In the genomic region with DNA sequence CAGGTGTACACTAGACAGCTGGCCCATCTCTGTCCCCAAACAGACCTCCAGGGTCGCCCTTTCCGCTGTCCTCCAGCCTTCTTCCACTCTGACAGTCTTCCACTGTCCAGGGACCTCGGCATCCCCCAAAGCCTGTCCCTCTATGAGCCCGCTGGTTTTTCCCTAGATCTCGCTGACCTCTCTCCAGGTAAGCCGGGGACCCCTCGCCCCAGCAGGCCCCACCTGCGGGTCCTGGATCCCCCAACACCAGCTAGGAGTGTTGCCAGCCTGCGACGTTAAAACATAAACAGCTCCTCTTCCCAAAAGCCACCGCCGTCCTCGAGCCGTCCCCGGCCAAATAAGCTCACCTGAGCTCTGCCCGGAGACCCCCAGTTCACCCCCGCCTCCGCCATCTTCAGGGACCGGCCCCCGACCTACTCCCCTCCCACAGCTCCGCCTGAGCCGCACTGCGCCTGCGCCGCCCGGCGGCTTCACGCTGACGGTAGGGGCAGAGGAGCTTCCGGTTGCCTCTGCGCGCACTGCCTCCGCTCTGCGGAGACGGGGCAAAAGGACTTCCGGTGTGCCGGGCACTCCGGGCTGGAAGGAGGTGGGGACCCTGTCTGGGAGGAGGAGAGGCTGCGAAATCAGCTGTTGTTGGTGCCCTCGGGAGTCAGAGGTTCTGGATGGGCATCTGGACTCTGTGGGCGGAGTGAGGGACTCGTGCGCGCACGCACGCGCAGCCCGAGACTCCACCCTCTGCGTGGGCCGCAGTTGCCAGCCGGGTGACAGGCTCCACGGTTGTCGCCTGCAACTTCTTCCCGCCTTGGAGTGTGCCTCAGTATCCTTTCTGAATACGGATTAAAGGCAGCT, we compare ENCODE assay signal across 8 mouse cellular contexts. TPM values are rescaled to one million over a fixed set of nuclear protein-coding genes. Genes with fewer than 3 reads are reported as not detected.
DNase-seq lines count a peak whose midpoint lies in the region; ATAC-seq and TF ChIP-seq lines count a peak whose summit lies in the region.

No protein-coding gene starts in this region.

- peak overlapping the region; percentile 68 for H3K4me3 ChIP-seq in bone marrow macrophage, adult 2 months (ENCODE audit: insufficient read depth, low read length)
- peak overlapping the region; percentile 81 for H3K4me3 ChIP-seq in embryonic fibroblast, embryonic 13.5 days (ENCODE audit: insufficient read depth, low read length)
- H3K4me3 ChIP-seq in heart, embryonic 10.5 days: peak overlapping the region; percentile 81
- peak overlapping the region; percentile 90 for H3K4me3 ChIP-seq in kidney, embryonic 15.5 days (replicated peaks)

- ATAC-seq in kidney, embryonic 15.5 days (replicated peaks; ENCODE audit: low FRiP score): peak; percentile 97
- ATAC-seq in monocyte, adult 5-6 weeks (replicated peaks; ENCODE audit: insufficient number of reproducible peaks, low FRiP score, low TSS enrichment, poor library complexity, severe bottlenecking): peak; percentile 91

- H3K4me2 ChIP-seq in kidney, embryonic 15.5 days: peak overlapping the region; percentile 83

- H3K4me1 ChIP-seq in bone marrow macrophage, adult 2 months (ENCODE audit: control insufficient read depth, insufficient read depth, low read length): peaks cover 14% of the 10 kb centered on the region
- H3K4me1 ChIP-seq in embryonic fibroblast, embryonic 13.5 days (ENCODE audit: control insufficient read depth, insufficient read depth, low read length): peaks cover 3% of the 10 kb centered on the region
- peaks cover 13% of the 10 kb centered on the region; the same call in 1 of the 2 replicates for H3K4me1 ChIP-seq in heart, embryonic 10.5 days
- H3K4me1 ChIP-seq in kidney, embryonic 15.5 days: peaks cover 31% of the 10 kb centered on the region

- peak overlapping the region; percentile 83 for H3K27ac ChIP-seq in bone marrow macrophage, adult 2 months (ENCODE audit: insufficient read depth, low read depth, low read length)
- H3K27ac ChIP-seq in embryonic fibroblast, embryonic 13.5 days (ENCODE audit: insufficient read depth, low read length): peak overlapping the region; percentile 91
- peak overlapping the region; percentile 92 for H3K27ac ChIP-seq in heart, embryonic 10.5 days
- peak overlapping the region; percentile 94 for H3K27ac ChIP-seq in kidney, embryonic 15.5 days

- H3K36me3 ChIP-seq in heart, embryonic 10.5 days: no peaks in the 10 kb centered on the region
- H3K36me3 ChIP-seq in kidney, embryonic 15.5 days: no peaks in the 10 kb centered on the region

- TF ChIP-seq POLR2A in bone marrow macrophage, adult 2 months (IDR thresholded peaks at IDR 0.05; ENCODE audit: borderline replicate concordance, low read depth, low read length): no peak; the same call in 1 of the 2 replicates
- TF ChIP-seq POLR2A in embryonic fibroblast, embryonic 13.5 days (IDR thresholded peaks at IDR 0.05; ENCODE audit: low read depth, low read length): peak; percentile 86

- peak; percentile 98 for DNase-seq in A20 (ENCODE audit: low read depth, low spot score)
- peak; percentile 95 for DNase-seq in heart, embryonic 10.5 days (ENCODE audit: low spot score)
- peak; percentile 94 for DNase-seq in liver
- DNase-seq in spleen, postnatal 4 days (ENCODE audit: low spot score in 2 of 2): peak; percentile 90 to 96

- TF ChIP-seq CTCF in bone marrow macrophage, adult 2 months (IDR thresholded peaks at IDR 0.05; ENCODE audit: low read depth, low read length): no peak
- TF ChIP-seq CTCF in embryonic fibroblast, embryonic 13.5 days (IDR thresholded peaks at IDR 0.05; ENCODE audit: borderline replicate concordance, insufficient read depth, low read length): no peak

- peak overlapping the region; percentile 81 for H3K9ac ChIP-seq in kidney, embryonic 15.5 days

- H3K27me3 ChIP-seq in heart, embryonic 10.5 days (ENCODE audit: insufficient read depth, poor library complexity, severe bottlenecking): no peaks in the 10 kb centered on the region
- no peaks in the 10 kb centered on the region for H3K27me3 ChIP-seq in kidney, embryonic 15.5 days

- H3K9me3 ChIP-seq in heart, embryonic 10.5 days: no peaks in the 10 kb centered on the region
- H3K9me3 ChIP-seq in kidney, embryonic 15.5 days (replicated peaks): no peaks in the 10 kb centered on the region

- under 1% methylated on average over 55 of the region's 55 CpGs for WGBS in heart, embryonic 10.5 days
- under 1% methylated on average over 55 of the region's 55 CpGs for WGBS in kidney, embryonic 15.5 days

RNA-seq across cellular contexts. Expression of gene Insig2, which starts 4.8 kb away (rescaled TPM):
- polyA plus RNA-seq in bone marrow macrophage, adult 2 months (2012; ENCODE audit: insufficient read depth, insufficient read length, missing spikeins): 20.2 and 24.7 TPM in 2 replicates
- polyA plus RNA-seq in embryonic fibroblast, embryonic 13.5 days (2011; ENCODE audit: insufficient read length, low read depth, missing spikeins): 26.3 and 33.2 TPM in 2 replicates
- 24.5 and 25.9 TPM in 2 replicates for polyA plus RNA-seq in heart, embryonic 10.5 days (2016; fragmentation: Nextera tagmentation; extraction: Ambion mirVana)
- polyA plus RNA-seq in kidney, embryonic 15.5 days (2015; fragmentation: Nextera tagmentation; extraction: Ambion mirVana): 35.7 and 39.2 TPM in 2 replicates
- total RNA-seq in monocyte, adult 5-6 weeks (2017): 12.7 to 32.8 TPM (median 15.4 TPM) in 3 replicates

Comparison
In these comparisons a context has a peak if more than half of its experiments do, and no peak if none do; other contexts are left out.
1. Peak in every context shown above with its lines: DNase-seq, ATAC-seq, H3K4me3 ChIP-seq and H3K27ac ChIP-seq.